Mouse (Mus musculus) gastrocnemius, postnatal 36 days (tissue): ENCODE results near the gene Npas3. TPM values are rescaled to one million over a fixed set of nuclear protein-coding genes. Genes with fewer than 3 reads are reported as not detected.

Source experiments
- DNase-seq, 2 experiments: peaks; one replicate each; pipeline ENCODE4 v3.0.0; 2022
- intact Hi-C: fragments of 180-260 bp; cut with DNase I; formaldehyde crosslinking; loops from one replicate; pipeline ENCODE4 v1.15.1; 2025
- total RNA-seq, 2 experiments: library from RNA; stranded (reverse); gene quantifications; 2 replicates each; pipeline ENCODE4 v1.2.3; 2021

The Npas3 gene
- total RNA-seq, 2 experiments from 2014 or later, result 0.15 to 0.20 TPM

DNA sequence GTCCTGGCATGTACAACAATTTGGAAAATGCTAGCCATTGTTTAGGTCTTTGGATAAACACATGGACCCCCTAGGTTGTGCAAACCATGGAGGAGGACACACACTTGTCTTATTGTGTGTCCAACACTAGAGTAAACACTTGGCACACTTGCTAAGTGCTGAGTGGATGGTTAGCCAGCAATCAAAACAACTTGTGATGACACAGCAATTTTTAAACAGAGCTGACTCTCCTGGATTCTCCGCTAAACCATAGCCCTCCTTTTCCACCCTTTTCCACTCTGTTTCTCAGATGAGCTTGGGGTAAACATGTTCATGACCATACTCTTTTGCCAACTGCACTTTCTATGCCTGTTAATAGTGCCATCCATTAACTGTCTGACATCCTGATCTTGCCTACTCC, 309.8 kb downstream of the Npas3 start:
- no peak for DNase-seq
- intact Hi-C loops, result no loop called here

DNA sequence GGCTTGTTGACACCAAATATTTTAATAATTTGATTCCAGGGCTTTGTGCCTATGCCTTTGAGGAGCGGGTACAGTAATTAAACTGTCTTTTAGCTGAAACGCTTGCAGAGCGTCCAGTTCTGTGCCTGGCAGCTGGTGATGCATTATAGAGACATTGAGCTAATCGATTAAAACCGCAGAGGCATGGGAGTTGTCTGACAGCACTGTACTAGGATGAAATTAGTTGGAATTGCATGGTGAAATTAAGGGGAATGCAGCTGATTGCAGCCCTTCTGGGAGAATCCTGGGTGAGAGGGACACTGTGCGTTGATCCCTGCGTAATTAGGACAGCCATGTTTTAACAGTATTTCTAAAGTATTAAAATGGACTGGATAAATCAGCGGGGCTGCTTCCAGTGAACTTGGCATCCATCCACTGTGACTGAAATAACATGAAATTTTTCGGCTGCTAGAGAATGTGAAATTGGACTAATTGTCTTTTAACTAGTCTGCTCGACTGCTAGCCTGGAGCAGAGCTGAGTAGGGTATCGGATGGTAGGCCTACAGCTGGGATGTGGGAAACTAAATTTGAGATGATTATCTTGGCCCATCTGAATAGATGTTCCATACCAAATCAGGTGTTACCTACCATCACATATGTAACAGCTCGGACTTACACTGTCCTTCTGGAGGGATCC, 318.4 kb downstream of the Npas3 start:
- intact Hi-C loops, result no loop called here
- DNase-seq, result no peak

DNA sequence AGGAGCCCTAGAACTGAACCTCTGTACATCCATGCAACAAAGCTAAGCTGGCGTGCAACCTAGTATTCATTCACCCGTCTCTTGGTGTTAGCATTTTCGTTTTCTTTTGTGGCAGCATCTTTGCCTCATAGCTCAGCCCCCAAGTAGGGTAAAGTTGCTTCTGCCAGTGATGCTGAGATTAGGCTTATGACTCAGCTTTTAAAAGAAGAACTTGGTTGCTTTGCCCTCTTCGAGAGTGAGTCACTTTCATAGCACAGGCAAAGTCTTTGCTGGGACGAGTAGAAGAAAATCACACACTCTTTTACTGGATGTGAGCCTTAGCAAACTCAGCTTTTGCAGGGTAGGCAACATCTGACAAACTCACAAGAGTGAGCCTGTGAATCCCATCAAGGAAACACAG, 332.7 kb downstream of the Npas3 start:
- DNase-seq, result no peak
- intact Hi-C loops, result no loop called here

DNA sequence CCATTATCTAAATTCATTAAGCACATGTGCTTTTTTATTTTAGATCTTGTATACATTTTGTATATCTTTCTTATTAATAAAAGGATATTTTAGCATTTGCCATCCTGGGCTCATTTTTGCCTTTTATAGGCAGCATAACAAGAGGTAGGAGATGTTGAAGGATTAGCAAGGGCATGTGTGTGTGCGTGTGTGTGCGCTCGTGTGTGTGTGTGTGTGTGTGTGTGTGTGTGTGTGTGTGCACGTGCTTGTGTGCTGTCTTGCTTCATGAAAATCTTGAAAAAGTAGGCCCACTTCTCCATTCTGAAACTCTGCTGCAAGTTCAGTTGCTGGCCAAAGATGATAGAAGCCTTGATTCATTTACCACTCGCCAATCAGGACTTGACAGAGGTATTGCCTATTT, 338.8 kb downstream of the Npas3 start:
- intact Hi-C loops, result no loop called here
- no peak for DNase-seq

DNA sequence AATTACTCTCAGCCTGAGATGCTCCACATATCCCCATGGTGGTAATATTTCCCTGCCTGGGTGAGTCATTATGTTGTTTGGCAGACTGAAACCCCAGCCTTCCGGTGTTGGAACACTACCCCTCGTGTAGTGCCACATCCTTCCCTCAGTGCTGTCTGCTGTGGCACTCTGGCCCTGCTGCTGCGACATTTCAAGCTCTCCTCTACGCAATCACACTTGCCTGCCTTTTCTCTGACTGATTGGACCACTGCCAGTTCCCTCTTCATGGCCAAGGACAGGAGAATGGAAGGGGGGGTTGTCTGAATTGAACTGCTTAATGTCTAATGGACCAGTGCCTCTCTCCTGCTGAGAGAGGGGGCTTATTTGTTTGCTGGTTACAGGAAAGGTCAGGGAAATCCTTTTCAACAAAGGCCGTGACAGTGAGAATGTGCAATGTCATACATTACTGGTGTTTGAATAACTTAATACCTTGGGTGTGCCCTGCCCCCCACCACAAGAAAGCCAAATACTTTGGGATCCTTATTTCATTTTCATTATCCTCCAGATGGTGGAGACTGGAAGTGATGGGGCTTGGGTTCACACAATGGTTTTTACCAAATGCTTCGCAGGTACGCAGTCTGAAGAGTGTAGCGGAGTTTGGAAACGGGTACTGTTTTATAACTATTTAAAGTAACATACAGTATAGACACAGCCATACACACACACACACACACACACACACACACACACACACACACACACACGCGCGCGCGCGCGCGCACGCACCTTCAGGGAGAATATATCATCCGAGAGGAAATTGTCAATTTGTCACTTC, 339.4 kb downstream of the Npas3 start:
- intact Hi-C loops, result no loop called here
- DNase-seq, result peak; percentile 5 to 20

DNA sequence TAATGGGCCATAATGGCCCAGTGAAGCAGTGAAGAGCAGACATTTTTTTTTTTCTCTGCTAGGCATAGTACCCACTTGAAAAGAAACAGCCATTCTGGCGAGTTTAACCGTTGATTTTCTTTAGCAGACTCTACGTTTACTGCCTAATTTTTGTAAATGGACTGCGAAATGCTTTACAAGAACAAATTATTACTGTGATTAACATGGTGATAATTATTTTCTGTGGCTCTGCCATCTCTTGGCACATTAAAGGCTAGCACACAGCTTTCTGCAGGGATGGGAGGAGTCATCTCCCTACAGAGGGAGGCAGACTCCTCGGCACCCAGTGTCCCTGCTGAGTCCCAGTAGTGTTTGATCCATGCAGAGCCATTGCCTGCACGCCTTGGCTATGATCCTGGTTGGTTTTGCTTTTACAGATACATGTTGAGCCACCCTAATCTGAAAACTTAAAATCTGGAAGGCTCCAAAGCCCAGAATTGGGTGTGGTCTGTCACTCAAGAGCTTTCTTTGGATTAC, 341.0 kb downstream of the Npas3 start:
- DNase-seq, result no peak
- intact Hi-C loops, result no loop called here

DNA sequence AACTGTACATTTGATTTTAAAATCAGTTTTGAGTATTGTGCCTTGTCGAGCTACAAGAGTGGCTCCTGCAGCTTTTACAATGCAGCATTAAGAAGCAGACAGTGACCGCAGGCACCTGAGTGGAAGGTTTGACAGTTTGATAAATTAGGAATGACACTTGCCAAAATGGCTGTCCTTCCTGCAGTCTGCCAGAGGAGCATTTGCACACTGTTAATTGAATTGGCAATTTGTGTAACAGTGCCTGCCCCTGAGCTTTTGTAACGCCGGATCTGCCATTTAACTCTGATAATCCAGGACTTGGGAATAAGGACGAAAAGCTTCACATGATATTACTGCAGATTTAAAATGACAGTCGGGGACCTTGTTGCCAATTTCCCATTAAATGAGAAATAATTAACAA, 357.2 kb downstream of the Npas3 start:
- intact Hi-C loops, result no loop called here
- DNase-seq, result no peak

DNA sequence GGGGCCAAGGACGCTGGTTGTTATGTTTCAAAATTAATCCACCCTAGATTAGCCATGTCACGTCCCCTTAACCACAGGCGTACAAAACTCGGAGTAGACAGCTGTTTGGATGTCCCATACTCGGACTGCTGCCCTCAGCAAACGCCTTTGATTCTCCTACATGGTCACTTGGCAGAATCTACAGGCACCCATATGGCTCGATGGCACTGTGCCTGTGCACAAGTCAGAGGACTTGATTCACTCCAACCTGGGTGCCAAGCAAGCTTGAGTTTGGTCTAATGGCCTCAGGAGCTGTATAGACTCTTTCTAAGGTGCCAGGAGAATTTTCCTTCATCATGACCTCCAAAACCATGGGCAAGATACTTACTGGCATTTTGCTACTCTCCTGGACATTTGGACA, 363.6 kb downstream of the Npas3 start:
- no peak for DNase-seq
- intact Hi-C loops, result no loop called here

DNA sequence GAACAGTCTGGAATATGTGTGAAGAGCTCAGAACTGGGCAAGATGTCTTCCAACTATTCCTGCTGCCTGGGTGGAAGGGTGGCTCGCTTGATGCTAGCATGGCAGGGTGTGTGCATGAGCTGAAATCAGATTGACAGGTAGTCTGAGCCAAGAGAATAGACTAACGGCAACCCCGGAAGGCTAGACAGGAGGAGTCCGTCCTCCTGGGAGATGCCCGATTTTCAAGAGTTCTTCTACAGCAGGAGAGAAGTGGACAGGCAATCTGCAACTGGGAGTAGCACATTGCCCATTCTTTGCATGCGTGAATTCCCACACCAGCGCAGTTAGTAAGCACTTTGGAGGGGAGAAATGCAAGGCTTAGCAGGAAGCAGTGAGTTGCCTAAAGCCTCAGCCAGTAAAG, 372.8 kb downstream of the Npas3 start:
- intact Hi-C loops, result no loop called here
- DNase-seq, result no peak

DNA sequence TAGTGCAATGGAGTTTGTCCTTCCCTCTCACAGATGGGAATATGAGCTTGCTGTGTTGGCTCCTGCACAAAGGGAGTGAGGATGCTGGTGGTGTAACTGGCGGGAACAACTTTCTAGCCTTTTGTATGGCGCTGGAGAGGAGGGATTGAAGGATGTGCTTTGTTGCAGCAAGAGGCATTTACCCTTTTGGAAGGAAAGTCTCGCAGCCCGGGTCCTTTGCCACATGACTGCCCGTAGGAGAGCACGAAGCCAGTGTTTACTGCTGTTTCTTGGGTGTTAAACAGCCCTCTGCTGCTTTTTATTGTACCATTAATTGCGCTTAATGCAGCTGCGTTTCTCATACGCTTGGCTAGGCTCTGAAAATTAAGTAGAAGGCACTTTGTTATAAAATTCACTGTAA, 375.3 kb downstream of the Npas3 start:
- no peak for DNase-seq
- intact Hi-C loops, result no loop called here

DNA sequence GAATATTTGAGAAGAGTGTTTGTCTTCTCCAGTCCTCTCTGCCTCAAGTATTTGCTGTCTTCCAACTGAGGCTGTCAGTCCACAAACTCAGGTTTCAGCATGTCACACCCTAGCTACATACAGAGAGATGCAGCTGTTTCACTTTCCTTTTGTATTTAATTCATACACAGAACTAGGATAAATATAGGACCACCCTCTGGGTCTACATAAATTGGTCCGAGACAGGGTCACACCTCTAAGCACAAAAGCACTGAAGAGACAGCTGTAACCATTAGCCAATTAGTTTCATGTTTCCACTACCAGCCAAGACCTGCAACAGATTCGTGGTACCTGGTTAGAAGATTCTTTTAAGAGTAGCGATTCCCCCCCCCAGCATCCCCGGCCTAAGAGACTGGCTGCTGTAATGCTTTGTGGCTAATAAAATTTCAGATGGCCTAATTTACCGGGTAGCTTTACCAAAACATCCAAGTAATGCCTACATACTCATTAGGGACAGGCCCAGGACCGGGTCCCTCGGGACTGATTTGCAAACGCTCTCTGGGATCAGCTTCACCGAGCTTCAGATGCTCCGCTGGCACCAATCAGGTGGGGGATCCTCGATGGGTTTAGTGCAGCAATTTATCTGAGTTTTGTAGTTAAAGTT, 376.0 kb downstream of the Npas3 start:
- DNase-seq, result no peak
- intact Hi-C loops, result no loop called here

DNA sequence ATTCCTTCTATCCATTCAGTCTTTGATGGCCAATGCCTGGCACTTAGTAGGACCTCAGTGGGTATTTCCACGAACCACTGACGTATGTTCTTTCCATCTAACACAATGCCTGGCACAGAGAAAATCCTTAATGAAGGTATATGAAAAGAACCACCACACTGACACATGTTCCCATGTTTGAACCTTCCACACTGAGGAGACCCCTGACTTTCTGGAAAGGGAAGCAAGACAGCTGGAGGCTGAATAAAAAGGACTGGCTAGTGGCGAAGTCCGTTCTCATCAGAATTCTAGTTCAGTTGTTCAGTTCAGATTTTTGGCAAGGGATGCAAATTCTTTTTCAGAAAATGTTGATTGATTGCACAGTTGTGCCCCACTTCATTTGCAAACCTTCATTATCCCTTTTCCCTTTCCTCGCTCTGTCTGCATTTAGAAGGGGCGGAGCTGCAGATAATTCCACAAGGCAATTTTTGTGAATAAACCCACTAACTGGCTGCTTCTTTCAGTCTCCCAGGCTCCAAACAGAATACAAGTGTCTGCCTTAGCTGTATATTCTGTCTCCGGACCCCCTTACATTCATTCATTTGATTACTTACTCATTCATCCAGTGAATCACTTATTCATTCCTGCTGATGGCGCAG, 381.1 kb downstream of the Npas3 start:
- DNase-seq, result no peak
- intact Hi-C loops, result no loop called here

DNA sequence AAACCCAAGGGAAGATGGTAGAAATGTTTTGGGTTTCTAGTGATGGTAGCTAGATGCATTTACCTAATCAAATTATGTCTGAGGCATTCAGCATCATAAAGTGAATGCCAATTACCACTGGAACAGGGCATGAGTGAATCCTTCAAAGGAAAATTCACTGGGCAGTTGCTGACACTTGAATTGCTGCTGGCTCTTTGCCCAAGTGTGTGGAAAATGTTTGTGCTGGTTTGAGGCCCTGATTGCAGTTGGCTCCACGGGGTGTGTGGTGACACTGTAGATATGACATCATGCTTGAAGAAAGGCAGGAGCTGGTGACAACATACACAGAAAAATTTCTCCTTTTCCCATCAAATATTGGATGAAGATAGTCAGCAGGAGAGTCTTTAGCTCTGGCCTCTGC, 382.1 kb downstream of the Npas3 start:
- intact Hi-C loops, result no loop called here
- no peak for DNase-seq

DNA sequence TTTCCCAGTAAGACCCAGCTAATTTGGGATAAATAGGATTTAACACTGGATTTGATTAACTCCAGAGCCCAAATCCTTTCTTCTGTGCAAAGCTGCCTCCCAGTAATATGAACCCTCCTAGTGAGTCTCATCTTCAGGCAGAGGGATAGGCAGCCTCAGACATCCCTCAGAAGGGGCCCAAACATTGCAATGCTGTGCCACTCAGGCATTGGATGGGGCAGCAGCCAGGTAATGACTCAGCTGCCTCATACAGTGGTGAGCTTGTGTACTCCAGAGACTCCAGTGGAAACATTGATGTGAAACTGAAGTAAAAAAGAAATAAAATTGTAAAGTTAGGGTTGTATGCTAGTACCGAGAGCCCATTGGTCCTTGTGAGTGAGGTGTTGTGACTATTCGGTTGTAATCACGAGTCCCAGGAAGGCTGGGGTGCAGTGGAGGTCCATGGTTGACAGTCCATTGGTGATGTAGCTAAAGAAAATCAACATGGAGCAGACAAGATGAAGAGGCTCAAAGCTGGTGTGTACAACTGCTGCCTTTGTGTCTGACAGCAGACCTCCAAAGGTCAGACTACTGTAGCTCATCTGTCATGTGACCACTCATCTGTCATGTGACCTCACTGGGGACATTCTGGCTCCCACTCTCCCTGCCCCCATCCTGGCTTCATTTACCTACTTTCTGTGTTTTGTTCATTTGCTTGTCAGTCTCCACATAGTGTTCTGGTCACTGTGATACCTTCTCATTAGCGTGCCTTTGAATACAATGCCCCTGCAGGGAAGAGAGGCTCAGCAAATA, 383.0 kb downstream of the Npas3 start:
- no peak for DNase-seq
- intact Hi-C loops, result no loop called here

DNA sequence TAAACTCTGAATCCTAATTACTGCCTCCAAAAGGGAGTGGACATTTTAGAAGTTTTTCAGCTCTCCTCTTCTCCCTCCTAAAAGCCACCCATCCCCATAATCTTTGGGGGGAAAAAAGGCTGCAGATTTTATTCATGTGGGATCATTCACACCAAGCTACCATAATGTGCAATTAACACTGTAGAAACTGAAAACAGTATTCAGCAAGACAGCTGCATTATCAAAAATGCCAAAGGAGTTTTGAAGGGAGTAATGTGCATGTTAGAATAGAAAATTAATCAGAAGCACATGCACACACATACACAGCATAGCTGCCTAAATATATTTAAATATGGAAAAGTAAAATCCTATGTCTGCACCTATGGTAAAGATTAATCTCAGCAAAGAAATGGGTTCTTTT, 390.1 kb downstream of the Npas3 start:
- DNase-seq, result no peak
- intact Hi-C loops, result no loop called here

DNA sequence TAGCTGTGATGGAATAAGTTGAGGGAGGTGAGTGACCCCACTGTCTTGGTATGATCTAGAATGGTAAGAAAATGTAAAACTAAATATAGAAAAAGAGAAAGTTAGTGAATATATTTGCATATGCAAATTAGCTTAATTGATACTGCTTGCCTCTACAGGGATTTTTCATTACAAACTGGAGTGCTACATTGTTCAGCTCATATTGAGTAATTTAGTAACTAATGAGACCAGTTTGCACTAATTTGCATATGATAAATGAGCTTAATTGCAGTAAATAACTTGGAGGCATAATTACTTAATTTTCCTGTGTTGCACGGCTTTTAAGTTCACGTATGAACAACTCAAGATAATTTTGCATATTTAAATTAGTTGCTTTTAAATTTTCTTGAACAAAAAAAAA, 398.8 kb downstream of the Npas3 start:
- intact Hi-C loops, result no loop called here
- no peak for DNase-seq

DNA sequence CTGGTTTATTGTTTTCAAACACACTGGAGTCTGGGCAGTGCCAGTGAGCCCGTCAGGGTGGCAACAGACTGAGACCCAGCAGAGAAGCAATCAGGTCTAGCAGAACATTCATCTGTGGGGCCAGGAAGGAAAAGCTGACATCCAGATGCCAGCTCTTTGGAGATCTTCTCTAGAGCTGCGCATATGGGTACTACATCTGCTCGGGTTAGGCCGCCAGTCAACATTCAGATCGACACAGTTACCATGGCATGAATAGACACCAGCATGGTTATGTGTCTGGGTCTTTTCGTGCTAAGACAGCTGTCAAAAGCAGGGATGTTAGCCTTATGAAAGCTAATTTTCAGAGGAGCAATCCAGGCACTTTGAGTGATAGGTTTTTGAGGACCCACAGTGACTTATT, 407.8 kb downstream of the Npas3 start:
- intact Hi-C loops, result no loop called here

DNA sequence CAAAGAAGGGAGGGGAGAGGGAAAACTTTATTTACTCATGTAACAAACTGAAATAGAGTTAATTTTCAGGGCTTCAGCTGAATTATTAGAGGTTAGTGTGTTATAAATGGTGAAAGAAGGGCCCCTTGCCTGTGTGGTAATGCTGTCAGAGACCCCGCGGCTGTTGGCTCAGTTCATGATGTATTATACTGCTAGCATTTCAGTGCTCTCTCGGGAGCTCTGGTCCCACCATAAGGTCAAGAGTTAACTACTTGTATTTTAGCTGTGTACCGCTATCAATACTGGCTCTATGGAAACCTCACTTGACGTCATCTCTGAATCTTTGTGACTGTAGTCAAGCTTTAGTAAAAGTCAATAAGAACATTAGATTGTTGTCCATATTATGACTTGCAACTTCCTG, 415.6 kb downstream of the Npas3 start:
- intact Hi-C loops, result no loop called here
- DNase-seq, result no peak

More for the DNA sequence above, 407.8 kb downstream of the Npas3 start:
- DNase-seq, result no peak

DNA sequence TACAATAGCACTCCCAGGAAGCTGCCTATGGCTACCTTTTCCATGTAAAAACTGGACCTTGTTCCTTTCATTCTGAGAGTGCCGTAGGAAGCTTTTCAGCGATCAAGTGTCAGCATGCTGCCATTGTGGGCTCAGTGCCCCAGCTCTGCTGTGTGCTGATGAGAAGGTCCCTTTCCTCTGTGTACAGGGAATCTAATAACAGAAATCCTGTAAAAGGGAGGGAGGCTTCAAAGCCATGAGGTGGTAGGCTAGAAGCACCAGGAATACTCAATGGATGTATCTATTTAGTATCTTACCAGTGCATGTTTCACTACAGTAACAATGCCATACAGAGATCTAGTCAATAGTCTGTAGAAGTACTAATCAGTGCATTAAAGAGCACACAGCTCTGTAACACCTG, 423.4 kb downstream of the Npas3 start:
- DNase-seq, result no peak
- intact Hi-C loops, result no loop called here

DNA sequence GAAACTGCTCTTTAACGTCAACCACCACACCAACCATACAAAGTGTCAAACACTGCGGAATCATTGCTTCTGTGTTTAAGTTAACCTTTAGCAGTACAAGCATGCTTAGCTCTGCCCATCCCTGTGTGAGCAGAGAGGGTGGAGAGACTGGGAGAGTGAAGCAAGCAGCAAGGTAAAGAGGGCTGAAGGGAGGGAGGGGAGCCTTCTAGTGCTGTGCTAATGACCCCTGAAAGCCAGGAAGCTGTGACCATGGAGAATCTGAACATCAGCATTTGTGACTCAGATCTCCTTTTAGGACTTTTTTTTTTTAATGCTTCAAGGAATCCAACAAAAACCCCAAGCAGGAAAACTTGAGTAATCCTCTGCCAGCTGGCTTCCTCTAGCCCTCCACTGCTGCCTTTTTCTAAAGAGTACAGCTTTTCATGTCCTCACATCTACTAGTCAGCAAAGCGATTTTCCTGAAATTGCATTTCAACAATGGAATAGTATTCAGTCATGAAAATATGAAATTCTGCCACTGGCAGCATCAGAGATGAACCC, 428.7 kb downstream of the Npas3 start:
- intact Hi-C loops, result no loop called here
- DNase-seq, result no peak
